Mouse (Mus musculus) midbrain, embryonic 12.5 days (tissue): Measurements from ENCODE around the gene Adamtsl1. TPM values are rescaled to one million over a fixed set of nuclear protein-coding genes. Genes with fewer than 3 reads are reported as not detected.
A peak's percentile ranks its signal among the peaks of the same experiment; 100 is the strongest.

Source experiments
- ATAC-seq: fragments of 200-750 bp; cut with Nextera tagmentation; 2 replicates; pipeline ENCODE4 v1.8.0; 2017; ENCODE audit warnings: low read depth, moderate TSS enrichment, moderate library complexity; ENCODE audit not compliant: low FRiP score
- H3K27ac ChIP-seq: fragments of 300-500 bp; sonication (generic); replicated peaks from 2 replicates; pipeline ENCODE4 v1.5.1; 2016; ENCODE audit warnings: mild to moderate bottlenecking
- H3K27me3 ChIP-seq: fragments of 300-500 bp; sonication (generic); 2 replicates; pipeline ENCODE4 v1.6.1; 2016; ENCODE audit warnings: mild to moderate bottlenecking
- H3K36me3 ChIP-seq: fragments of 300-500 bp; sonication (generic); 2 replicates; pipeline ENCODE4 v1.6.1; 2016
- H3K4me1 ChIP-seq: fragments of 300-500 bp; sonication (generic); 2 replicates; pipeline ENCODE4 v1.6.1; 2016
- H3K4me2 ChIP-seq: fragments of 300-500 bp; sonication (generic); replicated peaks from 2 replicates; pipeline ENCODE4 v1.6.1; 2016; ENCODE audit warnings: mild to moderate bottlenecking, moderate library complexity
- H3K4me3 ChIP-seq: fragments of 300-500 bp; sonication (generic); 2 replicates; pipeline ENCODE4 v1.5.1; 2016; ENCODE audit warnings: mild to moderate bottlenecking
- H3K9ac ChIP-seq: fragments of 300-500 bp; sonication (generic); replicated peaks from 2 replicates; pipeline ENCODE4 v1.6.1; 2016; ENCODE audit warnings: mild to moderate bottlenecking, moderate library complexity
- H3K9me3 ChIP-seq: fragments of 300-500 bp; sonication (generic); 2 replicates; pipeline ENCODE4 v1.6.1; 2016; ENCODE audit warnings: mild to moderate bottlenecking
- WGBS: fragments of 180-500 bp; shearing (Covaris S2); methylation state at CpG from one replicate; pipeline ENCODE4 v1.1.7; 2016; 5-methylcytosine and 5-hydroxymethylcytosine counted together
- polyA plus RNA-seq: library from polyadenylated mRNA; unstranded; fragments of >200 nt; fragmentation: Nextera tagmentation; extraction: Ambion mirVana; gene quantifications from 2 replicates; pipeline ENCODE4 v1.2.1, GENCODE M21; 2016

Adamtsl1 gene
- polyA plus RNA-seq, 1 experiment from 2014 or later = 10.2 TPM

DNA sequence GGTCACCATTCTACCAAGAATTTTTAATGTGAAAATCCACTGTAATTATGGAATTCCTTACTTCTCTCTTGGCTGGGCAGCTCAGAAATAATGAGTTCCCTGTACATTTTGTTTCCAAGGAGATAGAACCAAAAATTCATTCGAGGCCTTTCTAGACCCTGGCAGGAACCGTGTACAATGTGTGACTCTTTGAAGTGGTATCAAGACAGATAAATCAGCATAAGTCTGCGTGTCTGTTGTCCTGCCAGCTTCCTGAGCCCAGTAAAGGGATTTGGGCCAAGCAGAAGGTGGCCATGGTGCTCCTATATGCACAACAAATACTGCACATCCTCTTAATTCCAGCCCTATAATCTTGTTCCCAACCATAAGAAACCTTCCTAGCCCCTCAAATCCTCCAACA, 887.1 kb downstream of the Adamtsl1 start:
- no peaks in the 10 kb centered on the region for H3K36me3 ChIP-seq
- 67% methylated on average over 3 of the region's 3 CpGs for WGBS
- no peak overlapping the region for H3K27ac ChIP-seq
- no peak overlapping the region for H3K4me2 ChIP-seq
- ATAC-seq = no peak
- no peak overlapping the region for H3K4me3 ChIP-seq
- H3K27me3 ChIP-seq = no peaks in the 10 kb centered on the region
- H3K9ac ChIP-seq = no peak overlapping the region
- no peaks in the 10 kb centered on the region for H3K4me1 ChIP-seq
- H3K9me3 ChIP-seq = no peaks in the 10 kb centered on the region

DNA sequence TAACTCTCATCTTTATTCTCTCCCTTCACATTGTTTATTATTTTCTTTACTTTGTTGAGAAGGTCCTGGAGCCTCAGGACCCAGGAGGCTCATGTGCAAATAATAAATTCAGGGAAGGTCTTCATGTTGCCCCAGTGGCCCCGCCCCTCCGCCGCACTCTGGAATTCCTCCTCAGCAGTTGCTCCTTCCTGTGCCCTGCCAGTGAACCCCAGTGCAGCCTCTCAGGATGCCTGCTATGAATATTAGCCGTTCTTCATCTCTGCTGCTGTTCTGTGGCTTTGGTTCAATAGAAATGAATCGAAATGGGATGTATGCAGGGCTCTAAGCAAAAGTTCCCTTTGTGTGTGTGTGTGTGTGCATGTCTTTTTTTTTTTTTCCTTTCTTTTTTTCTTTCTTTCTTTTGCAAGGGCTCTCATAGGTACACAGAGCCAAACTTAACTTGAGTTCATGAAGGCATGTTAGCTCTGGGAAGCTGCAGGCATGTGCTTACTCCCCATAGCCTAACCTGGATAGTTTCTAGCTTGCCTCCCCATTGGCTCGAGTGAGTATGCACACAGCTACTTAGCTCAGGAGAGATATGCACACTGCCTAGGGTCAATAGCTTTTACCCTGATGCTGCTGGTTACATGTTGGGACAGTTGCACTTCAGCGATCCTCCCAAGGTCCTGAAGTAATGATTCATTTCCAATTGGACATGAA, 892.7 kb downstream of the Adamtsl1 start:
- Histone ChIP-seq H3K9ac (no peak overlapping the region), H3K27me3 (no peaks in the 10 kb centered on the region), H3K4me3 (no peak overlapping the region), H3K36me3 (no peaks in the 10 kb centered on the region), H3K9me3 (no peaks in the 10 kb centered on the region), H3K4me1 (no peaks in the 10 kb centered on the region), H3K4me2 (no peak overlapping the region), H3K27ac (no peak overlapping the region)
- 76% methylated on average over 7 of the region's 7 CpGs for WGBS
- no peak for ATAC-seq

DNA sequence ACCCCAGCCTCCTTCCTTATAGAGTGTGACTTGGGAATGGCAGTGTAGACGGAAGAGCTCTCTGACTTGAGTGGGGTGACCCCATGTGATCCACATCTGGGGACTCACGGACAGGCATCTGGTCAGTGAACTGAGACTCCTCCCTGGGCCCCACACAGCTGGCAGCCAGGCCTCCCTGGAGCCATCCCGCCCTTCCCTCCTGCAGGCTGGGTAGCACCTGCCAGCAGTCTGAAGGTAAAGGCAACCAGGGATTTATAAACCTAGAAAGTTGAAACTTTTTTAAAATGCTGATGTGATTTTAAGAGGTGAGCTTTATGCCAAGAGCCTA, 893.2 kb downstream of the Adamtsl1 start:
- H3K4me1 ChIP-seq = no peaks in the 10 kb centered on the region
- no peak overlapping the region for H3K27ac ChIP-seq
- no peaks in the 10 kb centered on the region for H3K9me3 ChIP-seq
- WGBS = 71% methylated on average over 3 of the region's 3 CpGs
- no peak overlapping the region for H3K4me3 ChIP-seq
- ATAC-seq = no peak
- no peak overlapping the region for H3K9ac ChIP-seq
- H3K4me2 ChIP-seq = no peak overlapping the region
- H3K27me3 ChIP-seq = no peaks in the 10 kb centered on the region
- H3K36me3 ChIP-seq = no peaks in the 10 kb centered on the region

DNA sequence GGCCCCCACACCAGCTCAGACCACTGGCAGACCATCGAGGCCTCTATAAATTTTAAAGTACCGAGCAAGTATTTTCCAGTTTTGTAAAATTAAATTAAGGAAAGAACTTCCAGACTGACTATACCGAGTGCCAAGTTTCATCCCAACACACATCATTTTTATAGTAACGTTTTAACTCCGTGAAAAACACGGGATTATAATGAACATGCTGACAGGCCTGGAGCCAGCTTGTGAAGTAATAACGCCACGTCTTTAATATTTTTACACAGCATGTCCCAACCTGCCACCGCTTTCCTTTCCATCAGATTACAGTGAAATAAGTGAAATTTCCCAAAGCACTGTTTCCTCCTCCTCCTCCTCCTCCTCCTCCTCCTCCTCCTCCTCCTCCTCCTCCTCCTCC, 894.4 kb downstream of the Adamtsl1 start:
- Histone ChIP-seq H3K9ac (no peak overlapping the region), H3K27ac (no peak overlapping the region), H3K4me2 (no peak overlapping the region), H3K36me3 (no peaks in the 10 kb centered on the region), H3K27me3 (no peaks in the 10 kb centered on the region), H3K9me3 (no peaks in the 10 kb centered on the region), H3K4me1 (no peaks in the 10 kb centered on the region; the same call in 1 of the 2 replicates), H3K4me3 (no peak overlapping the region)
- no peak for ATAC-seq
- whole genome bisulfite sequencing = 86% methylated on average over 9 of the region's 9 CpGs

DNA sequence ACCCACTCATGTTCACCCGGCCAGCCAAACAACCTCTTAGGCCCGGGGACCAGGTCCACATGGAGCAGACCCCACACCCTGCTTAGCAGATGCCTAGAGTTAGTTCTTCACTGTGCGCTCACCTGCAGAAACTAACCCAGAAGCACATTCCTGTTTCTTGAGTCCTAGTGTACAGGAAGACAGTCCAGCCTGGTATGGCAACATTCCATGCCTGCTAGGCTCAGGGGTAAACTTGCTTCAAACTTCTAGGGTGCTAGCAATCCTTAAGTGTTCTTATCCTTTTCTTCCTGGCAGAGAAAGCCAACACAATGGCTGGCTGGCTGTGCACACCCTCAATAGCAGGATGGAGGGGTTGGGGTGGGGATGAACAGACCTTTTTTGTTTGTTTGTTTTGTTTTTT, 897.0 kb downstream of the Adamtsl1 start:
- H3K4me3 ChIP-seq = no peak overlapping the region
- no peak overlapping the region for H3K9ac ChIP-seq
- no peaks in the 10 kb centered on the region for H3K27me3 ChIP-seq
- H3K9me3 ChIP-seq = no peaks in the 10 kb centered on the region
- ATAC-seq = no peak
- H3K4me2 ChIP-seq = no peak overlapping the region
- WGBS = 85% methylated on average over 3 of the region's 3 CpGs
- no peaks in the 10 kb centered on the region for H3K36me3 ChIP-seq
- no peaks in the 10 kb centered on the region; the same call in 1 of the 2 replicates for H3K4me1 ChIP-seq
- H3K27ac ChIP-seq = no peak overlapping the region

DNA sequence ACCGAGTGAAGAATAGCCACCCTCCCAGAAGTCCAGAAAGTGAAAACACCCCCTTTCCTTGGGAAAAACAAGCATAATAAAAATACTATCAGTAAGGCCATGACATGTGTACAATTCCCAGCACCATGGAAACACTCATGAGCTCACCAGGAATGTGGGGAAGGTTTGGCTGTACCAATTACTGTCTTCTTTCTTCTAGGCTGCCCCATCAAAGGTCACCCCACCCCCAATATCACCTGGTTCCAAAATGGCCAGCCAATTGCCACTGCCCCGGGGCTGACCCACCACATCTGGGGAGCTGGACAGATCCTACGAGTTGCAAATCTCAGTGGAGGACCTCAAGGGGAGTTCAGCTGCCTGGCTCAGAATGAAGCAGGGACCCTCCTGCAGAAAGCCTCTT, 899.4 kb downstream of the Adamtsl1 start:
- Histone ChIP-seq H3K27ac (no peak overlapping the region), H3K9ac (no peak overlapping the region), H3K4me1 (no peaks in the 10 kb centered on the region; the same call in 1 of the 2 replicates), H3K4me3 (no peak overlapping the region), H3K4me2 (no peak overlapping the region), H3K27me3 (no peaks in the 10 kb centered on the region), H3K36me3 (no peaks in the 10 kb centered on the region), H3K9me3 (no peaks in the 10 kb centered on the region)
- no peak for ATAC-seq
- WGBS = 57% methylated on average over 3 of the region's 3 CpGs

DNA sequence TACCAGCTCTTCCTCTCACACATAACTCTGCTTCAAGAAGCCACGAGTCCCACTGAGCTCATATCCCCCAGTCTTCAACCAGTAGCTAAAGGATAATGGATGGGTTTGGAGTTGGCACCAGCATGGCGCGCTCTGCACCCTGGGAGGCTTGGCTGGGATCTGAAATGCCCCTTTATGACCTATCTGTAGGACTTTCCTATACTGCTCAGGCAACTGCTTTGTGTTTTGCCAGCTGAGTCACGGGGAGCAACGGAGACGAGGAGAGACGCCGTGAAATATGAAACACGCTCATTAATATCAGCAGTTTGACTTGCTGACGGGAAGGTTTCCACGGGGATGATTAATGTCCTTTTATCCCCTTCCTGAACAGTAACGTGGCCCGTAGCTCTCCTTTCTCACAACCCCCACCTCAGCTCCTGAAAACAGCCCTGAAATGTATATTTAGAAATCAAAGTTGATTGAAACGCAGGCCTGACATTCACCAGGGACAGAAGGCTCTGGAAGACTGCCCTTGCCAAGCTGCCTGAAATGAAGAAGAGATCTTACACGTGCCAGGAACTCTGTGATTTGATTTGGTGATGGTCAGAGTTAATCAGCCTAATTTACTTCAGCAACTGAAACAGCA, 902.5 kb downstream of the Adamtsl1 start:
- ATAC-seq = no peak
- Histone ChIP-seq H3K27ac (no peak overlapping the region), H3K4me2 (no peak overlapping the region), H3K27me3 (no peaks in the 10 kb centered on the region), H3K9ac (no peak overlapping the region), H3K4me1 (no peaks in the 10 kb centered on the region; the same call in 1 of the 2 replicates), H3K9me3 (no peaks in the 10 kb centered on the region), H3K4me3 (no peak overlapping the region), H3K36me3 (no peaks in the 10 kb centered on the region)
- WGBS = 83% methylated on average over 15 of the region's 15 CpGs

DNA sequence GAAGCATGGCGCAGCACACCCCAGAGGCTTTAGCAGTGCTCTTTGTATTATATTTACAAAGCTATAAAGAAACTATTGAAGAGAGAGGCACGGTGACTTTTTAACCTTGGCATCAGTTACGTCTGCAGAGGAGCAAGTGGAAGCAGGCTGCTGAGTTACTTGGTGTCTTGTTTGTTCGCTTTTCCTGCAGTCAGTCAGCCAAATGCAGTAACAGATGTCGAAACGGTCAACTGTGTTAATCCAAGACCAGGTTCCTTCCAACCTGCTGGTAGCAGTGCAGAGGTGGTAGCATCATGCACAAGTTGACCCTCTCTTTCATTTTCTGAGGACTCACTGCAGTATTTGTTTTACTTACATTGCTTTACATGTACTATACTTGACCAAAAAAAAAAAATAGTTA, 908.6 kb downstream of the Adamtsl1 start:
- H3K9ac ChIP-seq = no peak overlapping the region
- WGBS = 78% methylated on average over 6 of the region's 6 CpGs
- H3K27me3 ChIP-seq = no peaks in the 10 kb centered on the region
- no peak overlapping the region for H3K27ac ChIP-seq
- H3K4me2 ChIP-seq = no peak overlapping the region
- H3K9me3 ChIP-seq = no peaks in the 10 kb centered on the region
- no peaks in the 10 kb centered on the region for H3K36me3 ChIP-seq
- no peaks in the 10 kb centered on the region; the same call in 1 of the 2 replicates for H3K4me1 ChIP-seq
- no peak overlapping the region for H3K4me3 ChIP-seq
- ATAC-seq = no peak

DNA sequence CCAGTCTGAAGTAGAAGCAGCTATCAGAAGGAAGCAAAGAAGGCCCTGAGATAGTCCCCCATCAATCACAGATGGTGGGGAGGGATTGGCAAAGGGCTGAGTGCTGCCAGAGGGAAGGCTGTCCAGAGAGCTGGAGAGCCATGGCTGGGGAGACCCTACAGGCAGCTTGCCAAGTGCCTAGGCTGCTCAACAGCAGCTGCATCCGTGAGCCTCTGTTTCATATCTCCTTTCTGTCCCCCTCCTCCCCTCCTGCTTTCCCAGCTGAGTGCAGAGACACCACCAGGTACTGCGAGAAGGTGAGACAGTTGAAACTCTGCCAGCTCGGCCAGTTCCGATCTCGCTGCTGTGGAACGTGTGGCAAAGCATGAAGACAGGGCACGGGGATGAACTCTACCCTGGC, 911.6 kb downstream of the Adamtsl1 start:
- Histone ChIP-seq H3K9ac (no peak overlapping the region), H3K9me3 (no peaks in the 10 kb centered on the region), H3K4me2 (no peak overlapping the region), H3K4me3 (no peak overlapping the region), H3K36me3 (no peaks in the 10 kb centered on the region), H3K4me1 (no peaks in the 10 kb centered on the region; the same call in 1 of the 2 replicates), H3K27me3 (no peaks in the 10 kb centered on the region), H3K27ac (no peak overlapping the region)
- 84% methylated on average over 7 of the region's 7 CpGs for WGBS
- no peak for ATAC-seq

DNA sequence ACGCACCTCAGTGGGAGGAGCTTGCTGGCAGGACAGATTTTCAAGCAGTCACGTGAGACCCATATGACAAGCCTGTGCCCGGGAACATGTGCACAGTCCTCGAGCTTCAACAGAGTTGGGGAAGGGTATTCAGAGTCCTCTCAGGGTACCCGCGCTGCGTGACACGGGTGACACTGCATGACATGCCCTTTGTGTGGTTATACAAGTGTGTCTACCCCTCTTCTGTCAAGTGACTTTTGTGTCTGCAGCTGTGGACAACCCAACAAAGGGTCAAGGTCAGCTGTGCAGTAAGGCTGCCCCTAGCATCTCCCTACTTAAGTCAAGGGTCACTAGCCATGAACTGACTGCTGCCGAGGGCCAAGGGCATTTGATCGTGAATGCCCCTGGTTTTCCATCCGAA, 912.6 kb downstream of the Adamtsl1 start:
- H3K36me3 ChIP-seq = no peaks in the 10 kb centered on the region
- H3K4me3 ChIP-seq = no peak overlapping the region
- H3K9ac ChIP-seq = no peak overlapping the region
- H3K4me1 ChIP-seq = no peaks in the 10 kb centered on the region; the same call in 1 of the 2 replicates
- H3K9me3 ChIP-seq = no peaks in the 10 kb centered on the region
- WGBS = 57% methylated on average over 11 of the region's 11 CpGs
- no peaks in the 10 kb centered on the region for H3K27me3 ChIP-seq
- no peak overlapping the region for H3K27ac ChIP-seq
- 0 out of 2 replicates have a peak, but pooled peaks have one; percentile 47 for ATAC-seq
- no peak overlapping the region for H3K4me2 ChIP-seq

DNA sequence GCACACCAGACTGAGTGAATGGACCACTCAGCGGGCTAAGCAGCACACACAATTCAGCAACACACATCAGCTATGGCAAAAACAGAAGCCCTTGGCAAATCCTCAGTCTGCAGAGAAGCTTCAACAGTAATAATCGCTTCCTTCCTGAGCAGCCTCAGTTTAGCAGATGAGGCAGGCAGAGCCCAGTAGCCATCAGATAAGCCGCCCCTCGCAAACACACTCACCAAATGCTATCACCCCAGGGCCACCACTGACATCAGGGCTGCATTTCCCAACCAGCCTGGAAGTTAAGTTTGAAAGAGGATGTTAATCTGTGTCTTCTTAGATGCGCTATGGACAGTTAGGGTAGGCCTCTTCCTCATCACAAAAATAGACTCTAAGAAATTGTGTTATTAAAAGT, 913.3 kb downstream of the Adamtsl1 start:
- H3K27me3 ChIP-seq = no peaks in the 10 kb centered on the region
- H3K4me1 ChIP-seq = no peaks in the 10 kb centered on the region; the same call in 1 of the 2 replicates
- H3K4me2 ChIP-seq = no peak overlapping the region
- no peak for ATAC-seq
- H3K27ac ChIP-seq = no peak overlapping the region
- H3K4me3 ChIP-seq = no peak overlapping the region
- H3K9ac ChIP-seq = no peak overlapping the region
- no peaks in the 10 kb centered on the region for H3K36me3 ChIP-seq
- 79% methylated on average over 5 of the region's 5 CpGs for whole genome bisulfite sequencing
- H3K9me3 ChIP-seq = no peaks in the 10 kb centered on the region

DNA sequence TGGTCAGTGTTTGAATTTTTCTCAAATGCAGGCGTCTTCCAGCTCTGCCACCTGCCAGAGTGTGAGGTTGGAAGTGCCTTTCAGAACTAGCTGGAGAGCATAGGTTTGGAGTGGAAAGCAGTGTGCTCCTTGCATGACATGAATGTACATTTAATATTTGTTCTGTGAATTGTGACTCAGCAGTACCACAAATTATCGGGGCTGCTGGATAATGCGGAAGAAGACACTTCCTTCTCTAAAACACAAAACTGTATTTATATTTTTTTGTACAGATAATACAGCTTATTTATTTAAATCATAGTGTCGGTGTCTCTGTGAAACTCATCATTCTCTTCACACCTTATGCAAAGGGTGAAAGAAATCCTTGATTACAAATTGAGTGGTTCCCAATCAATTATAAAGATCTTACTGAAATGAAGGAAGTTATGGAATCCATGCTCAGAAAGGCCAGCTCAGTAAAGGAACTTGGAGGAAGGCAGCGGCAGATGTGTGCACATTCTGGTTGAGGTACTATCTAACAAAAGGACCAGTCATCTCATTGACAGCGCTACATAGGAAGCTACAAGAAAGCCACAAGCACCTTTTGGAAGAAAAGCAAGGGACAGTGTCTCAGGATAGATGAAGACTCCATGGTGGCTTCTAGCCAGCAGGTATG, 914.2 kb downstream of the Adamtsl1 start:
- no peak overlapping the region for H3K9ac ChIP-seq
- no peaks in the 10 kb centered on the region; the same call in 1 of the 2 replicates for H3K4me1 ChIP-seq
- no peak overlapping the region for H3K27ac ChIP-seq
- no peak overlapping the region for H3K4me3 ChIP-seq
- ATAC-seq = no peak
- H3K4me2 ChIP-seq = no peak overlapping the region
- H3K36me3 ChIP-seq = no peaks in the 10 kb centered on the region
- no peaks in the 10 kb centered on the region for H3K27me3 ChIP-seq
- no peaks in the 10 kb centered on the region for H3K9me3 ChIP-seq
- WGBS = 89% methylated on average over 6 of the region's 6 CpGs
